Mouse (Mus musculus): ENCODE measurements at regions not wholly inside any gene's neighbourhood (a gene's known extent, or its start where the extent isn't known, plus 50 kb on each side); places are given as distances from the start of the nearest gene placed in this dataset.

DNA sequence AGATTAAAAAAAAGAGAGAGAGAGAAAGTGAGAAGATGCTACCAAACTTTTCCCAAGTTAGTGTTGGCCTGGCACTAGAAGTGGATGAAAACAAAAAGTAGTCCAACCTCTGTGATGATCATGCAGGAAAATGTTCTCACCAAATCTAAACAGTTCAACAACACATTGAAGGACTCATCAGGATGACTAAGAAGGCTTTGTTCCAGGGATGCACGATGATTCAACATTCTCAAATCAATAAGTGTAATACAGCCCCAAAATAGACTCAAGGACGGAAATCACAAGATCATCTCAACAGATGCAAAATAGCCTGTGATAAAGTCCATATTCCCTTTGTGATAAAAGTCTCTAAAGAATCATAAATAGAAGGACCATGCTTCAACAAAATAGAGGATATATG lies 106.3 kb downstream of the Cysltr2 start:
- DNase-seq (ENCODE audit: low spot score): no peak

- DNase-seq (ENCODE audit: low spot score): no peak
Measured at GRCm38 (mm10) chr14:72939067-72939393, 109.9 kb downstream of the Cysltr2 start.

DNA sequence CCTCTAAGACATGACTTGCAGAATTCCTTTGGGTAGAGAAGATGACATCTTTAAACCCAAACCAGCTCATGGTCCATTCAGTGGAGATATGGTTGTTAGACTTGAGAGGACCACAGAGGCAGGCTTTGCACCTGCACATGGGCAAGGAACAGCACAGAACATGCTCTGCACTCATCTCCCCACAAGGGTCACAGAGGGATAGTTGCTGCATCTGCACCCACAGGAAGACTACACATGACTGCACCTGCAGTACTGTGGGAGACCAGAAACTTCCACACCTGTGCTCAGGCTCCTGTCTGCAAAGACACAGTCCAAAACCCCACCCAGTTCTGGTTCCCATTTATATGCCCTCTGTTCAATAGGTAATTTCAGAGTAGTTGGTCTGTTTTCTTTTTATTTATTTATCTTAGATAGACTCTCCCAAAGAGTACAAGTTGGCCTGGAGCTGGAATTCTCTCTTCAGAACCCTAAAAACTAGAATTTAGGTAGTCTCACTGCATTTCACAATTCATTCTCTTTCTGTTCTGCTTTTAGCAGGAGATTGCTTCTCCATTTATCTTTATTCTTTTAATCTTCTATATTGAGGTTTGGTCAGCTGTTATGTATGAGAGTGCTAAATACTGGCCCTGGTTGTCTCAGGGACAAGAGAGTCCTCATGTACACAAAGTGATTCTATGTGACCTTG lies 110.4 kb downstream of the Cysltr2 start:
- no peak for DNase-seq (ENCODE audit: low spot score)

DNA sequence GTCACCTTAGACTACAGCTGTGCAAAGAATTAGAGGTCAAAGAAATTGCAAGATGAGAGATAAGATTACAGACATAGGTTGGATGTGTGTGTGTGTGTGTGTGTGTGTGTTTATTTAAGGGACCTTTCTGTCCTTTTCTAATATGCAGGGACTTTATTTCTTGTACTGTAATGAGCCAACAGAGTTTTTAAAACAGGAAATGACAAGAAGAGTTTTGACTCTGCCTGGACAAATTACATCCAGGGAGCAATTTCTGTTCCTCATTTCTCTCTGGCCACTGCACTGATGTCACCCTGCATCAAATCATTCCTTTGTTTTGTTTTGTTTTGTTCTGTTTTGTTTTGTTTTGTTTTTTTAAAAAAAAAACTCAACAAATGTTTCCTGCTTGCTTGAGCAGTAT lies 115.3 kb downstream of the Cysltr2 start:
- DNase-seq (ENCODE audit: low spot score): no peak

GRCm38 (mm10) chr14:72932296-72932695 lies 116.6 kb downstream of the Cysltr2 start:
- no peak for DNase-seq (ENCODE audit: low spot score)

GRCm38 (mm10) chr14:72901171-72901926 lies 147.6 kb downstream of the Cysltr2 start:
- no peak for DNase-seq (ENCODE audit: low spot score)

GRCm38 (mm10) chr14:72899630-72900029 lies 149.3 kb downstream of the Cysltr2 start:
- no peak for DNase-seq (ENCODE audit: low spot score)

- no peak for DNase-seq (ENCODE audit: low spot score)
Measured at GRCm38 (mm10) chr14:72892316-72892715, 156.6 kb downstream of the Cysltr2 start.

- DNase-seq (ENCODE audit: low spot score): no peak
Measured at GRCm38 (mm10) chr14:72889663-72890062, 159.3 kb downstream of the Cysltr2 start.

DNA sequence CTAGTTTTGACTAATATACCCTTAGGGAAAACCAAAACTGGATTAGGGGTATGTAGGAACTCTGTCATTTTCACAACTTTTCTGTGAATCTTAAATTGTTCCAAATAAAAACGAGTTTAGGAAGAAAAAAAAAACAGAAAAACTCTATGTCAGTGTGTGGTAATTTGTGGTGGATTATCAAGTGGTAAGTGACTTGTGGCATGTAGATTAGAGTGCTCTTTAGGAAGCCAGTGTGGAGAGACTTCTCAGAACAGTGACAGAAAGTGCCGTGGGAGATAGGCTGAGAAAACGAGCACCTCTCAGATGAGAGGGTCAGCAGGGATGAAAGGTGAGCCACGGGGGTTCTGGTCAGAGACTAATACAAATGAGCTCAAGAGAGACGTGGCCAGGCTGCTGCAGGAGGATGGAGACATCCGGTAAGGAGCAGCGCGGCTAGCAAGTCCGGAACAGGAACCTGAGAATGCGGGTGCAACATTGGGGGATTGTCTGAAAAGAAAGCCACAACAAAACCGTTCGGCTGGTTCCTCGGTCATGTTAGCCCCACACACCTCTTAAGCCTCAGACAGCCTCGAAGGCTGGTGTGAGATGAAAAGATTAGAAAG lies 161.3 kb downstream of the Cysltr2 start:
- DNase-seq (ENCODE audit: low spot score): no peak

- peak; percentile 3 for DNase-seq (ENCODE audit: low spot score)
Measured at GRCm38 (mm10) chr14:72886935-72887369, 162.0 kb downstream of the Cysltr2 start.

DNA sequence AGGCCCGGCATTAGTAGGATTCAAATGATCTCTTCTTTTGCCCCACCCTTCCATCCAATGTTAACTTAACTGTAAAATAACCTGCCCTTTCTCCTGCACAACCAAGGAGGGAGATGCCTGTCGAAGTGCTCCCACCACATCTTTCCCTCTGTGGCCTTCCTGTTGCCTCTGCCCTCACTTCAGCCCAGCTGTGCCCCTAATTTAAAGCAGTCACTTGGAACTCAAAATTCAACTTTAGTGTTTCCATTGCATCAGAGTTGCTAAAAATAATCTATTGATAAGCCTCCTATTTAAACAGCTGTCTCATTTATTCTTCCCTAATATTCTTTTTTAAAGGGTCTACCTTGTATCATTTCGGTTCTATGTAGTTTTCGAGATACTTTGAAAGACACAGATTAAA lies 163.1 kb downstream of the Cysltr2 start:
- no peak for DNase-seq (ENCODE audit: low spot score)

DNA sequence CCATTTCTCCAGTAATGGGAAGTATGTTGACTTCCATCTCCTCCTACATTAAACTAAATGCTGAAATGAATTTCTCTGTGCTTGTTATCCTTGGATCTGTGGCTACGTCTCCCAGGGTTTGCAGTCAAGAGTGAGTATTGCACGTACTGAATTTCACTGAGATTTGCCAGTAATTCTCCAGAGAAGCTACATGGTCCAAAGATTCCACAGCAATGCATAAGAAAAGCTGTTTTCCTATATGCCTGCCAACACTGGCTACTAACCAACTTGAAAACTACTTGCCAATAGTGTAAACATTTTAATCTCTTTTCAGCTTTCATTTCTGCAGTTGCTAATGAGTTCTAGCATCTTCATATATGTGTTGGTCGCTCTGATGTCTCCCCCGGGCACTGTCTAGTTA lies 164.4 kb downstream of the Cysltr2 start:
- DNase-seq (ENCODE audit: low spot score): no peak

GRCm38 (mm10) chr14:72877132-72877531 lies 167.3 kb upstream of the Fndc3a start:
- DNase-seq (ENCODE audit: low spot score): no peak

DNA sequence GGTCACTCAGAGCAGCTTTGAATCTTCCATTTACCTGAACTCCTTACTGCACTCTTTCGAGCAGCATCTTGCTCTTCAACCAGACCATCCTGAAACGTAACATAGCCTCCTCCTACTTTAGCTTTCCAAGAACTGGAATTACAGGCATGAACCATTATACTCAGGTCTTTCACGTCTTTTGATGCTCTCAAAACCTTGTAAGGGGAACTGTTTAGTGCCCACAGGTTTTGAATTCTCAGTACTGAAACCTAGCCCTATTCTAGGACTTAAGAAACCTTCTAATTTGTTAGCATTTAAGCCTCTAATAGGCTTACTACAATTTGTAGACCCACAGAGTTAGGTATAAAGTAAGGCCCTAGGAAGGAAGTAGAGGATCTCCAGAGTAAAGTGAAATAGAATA lies 163.7 kb upstream of the Fndc3a start:
- DNase-seq (ENCODE audit: low spot score): no peak

GRCm38 (mm10) chr14:72869188-72869749 lies 159.5 kb upstream of the Fndc3a start:
- peak; percentile 5 for DNase-seq (ENCODE audit: low spot score)

DNA sequence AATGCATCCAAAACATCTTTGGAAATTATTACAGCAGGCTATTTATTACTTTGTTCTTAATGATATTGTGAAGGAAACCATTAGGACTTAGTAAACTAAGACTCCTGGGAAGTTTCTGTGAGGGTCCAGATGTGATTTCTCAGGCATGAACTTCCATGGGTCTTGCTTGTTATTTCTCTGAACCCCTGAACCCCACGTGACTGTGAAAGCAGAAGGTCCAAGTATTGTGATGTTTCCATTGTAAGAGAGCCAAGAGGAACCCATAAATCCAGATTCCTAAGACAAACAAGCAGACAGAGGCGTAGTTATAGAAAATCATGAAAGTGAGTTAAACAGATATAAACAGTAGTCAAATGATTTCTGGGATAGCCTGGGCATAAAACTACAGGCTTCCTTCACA lies 157.1 kb upstream of the Fndc3a start:
- DNase-seq (ENCODE audit: low spot score): no peak

- no peak for DNase-seq (ENCODE audit: low spot score)
Measured at GRCm38 (mm10) chr14:72865531-72865930, 155.7 kb upstream of the Fndc3a start.

DNA sequence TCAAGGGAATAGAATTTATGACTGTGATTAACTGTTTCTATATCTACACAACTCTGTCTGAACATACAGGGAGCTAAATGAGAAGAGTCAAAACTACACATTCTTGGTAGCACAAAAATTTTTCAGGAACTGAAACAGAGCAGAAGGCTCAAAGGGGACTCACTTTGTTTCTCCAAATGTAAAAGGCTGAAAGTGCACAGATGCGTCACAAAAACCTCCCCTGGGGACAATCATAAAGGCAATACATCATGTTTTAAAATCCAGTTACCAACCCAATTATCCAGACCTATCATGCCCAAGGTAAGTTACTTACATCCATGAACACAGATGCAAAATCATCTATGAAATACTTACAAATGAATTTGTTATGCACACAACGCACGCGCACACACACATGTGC lies 155.0 kb upstream of the Fndc3a start:
- no peak for DNase-seq (ENCODE audit: low spot score)

GRCm38 (mm10) chr14:72864130-72864529 lies 154.3 kb upstream of the Fndc3a start:
- no peak for DNase-seq (ENCODE audit: low spot score)

GRCm38 (mm10) chr14:72862806-72863526 lies 153.2 kb upstream of the Fndc3a start:
- no peak for DNase-seq (ENCODE audit: low spot score)

DNA sequence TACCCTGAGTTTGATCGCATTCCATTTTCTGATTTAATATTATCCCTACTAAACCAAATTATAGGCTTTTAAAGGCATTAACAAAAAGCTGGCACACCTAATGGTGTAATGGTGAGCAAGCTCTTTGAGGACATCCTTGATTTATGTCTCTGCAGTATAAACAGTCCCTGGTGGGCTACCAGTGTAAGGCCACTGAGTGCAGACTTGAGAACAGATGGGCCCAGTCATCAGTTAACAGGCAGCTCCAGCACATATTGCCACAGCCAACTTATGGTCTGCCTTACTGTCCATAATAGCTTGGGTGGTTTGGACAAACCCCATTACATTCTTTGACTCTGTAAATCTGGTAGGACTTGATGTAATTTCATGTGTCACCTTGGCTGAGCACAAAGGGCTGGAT lies 144.4 kb upstream of the Fndc3a start:
- DNase-seq (ENCODE audit: low spot score): no peak

All from urinary bladder, postnatal 25 days (tissue).